Mouse (Mus musculus): Measurements from ENCODE around the gene Zfpl1.

Zfpl1 gene

DNA sequence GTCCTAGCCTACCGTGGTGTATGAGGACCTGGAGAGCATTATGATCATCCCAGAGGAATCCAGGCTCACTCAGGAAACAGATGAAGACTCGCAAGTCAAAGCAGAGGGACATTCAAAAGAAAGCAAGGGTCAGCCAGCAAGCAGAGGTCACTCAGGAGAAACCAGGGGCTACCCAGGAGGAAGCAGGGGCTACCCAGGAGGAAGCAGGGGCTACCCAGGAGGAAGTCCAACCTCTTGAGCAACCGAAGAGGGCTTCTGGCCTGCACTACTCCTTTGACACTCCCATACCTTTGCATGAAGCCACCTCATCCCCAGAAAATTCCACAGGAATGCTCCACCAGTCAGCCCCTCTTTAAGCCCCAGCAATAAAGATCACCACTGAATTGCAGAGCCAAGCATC lies 13.1 kb upstream of the Zfpl1 start:
- DNase-seq = no peak

GRCm38 (mm10) chr19:6094119-6094518 lies 9.4 kb upstream of the Zfpl1 start, which contains the start of gene AC131692.1:
Gene AC131692.1, plus strand, starts transcription at chr19:6094419.
- DNase-seq = no peak

GRCm38 (mm10) chr19:6088841-6089240 lies 4.1 kb upstream of the Zfpl1 start:
- DNase-seq = no peak

DNA sequence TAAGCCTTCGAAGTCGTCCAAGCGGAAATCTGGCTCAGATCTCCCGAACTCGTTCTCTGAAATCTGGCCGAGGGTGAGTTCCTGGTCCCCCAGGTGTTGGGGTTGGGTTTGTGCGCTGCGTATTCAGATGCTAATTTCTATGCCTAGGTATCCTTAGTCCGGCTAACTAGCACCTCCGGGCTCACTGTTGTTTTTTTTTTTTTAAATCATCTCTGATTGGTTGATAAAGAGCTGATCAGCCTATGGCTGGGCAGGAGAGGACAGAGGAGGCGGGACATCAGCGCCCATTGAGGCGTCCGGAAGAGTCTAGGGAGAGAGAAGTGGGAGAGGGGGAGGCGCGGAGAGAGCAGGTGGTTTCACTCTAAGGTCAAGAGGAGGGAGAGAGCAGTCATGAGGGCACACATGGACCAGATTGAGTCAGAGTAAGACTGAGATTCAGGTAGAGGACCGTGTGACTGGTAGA lies 692 bp upstream of the Zfpl1 start:
- DNase-seq = no peak

- no peak for DNase-seq
These were observed 2.6 kb downstream of the Zfpl1 start, which contains the start of gene Gm28374 for GRCm38 (mm10) chr19:6082156-6082555. Gene Gm28374, minus strand, starts transcription at chr19:6082256.

GRCm38 (mm10) chr19:6079983-6080480 lies 4.7 kb downstream of the Zfpl1 start, which contains the start of gene Tmem262:
Gene Tmem262, plus strand, starts transcription at chr19:6080033.
- no peak for DNase-seq

DNA sequence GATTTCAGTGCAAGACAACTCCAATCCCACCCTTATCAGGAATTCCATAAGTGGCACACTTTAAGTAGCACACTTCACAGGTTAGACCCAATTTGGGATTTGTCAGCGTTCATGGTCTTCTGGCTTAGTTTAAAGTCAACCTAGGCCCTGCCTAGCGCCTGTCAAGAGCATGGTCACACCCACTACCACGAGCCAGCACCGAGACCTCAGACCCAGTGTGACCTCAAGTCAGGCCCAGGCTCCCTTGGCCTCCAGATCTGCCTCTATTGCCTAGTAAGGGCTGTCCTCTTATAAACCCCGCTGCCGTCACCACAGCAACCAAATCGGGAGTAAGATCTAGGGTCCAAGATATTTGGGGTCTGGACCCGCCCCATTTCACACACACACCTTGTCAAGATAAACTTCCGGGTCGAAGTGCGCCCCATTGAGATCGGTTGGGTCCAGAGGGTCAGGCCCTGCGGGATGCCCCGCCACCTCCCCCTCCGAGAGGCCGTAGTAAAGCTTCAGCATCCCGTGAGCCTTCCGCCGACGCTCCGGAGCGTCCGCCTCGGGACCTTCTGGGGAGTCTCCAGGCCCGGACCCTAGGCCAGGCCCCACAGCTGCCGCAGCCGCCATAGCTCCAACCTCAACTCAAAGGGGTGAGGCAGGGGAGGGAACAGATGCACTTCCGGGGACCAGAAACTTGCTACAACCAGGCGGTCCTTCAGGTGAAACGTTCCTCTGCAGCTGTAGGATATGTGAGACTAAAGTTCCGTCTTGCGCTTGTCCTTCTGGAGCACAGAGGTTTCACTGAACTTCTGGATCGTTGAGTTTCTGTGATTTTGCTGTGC lies 8.0 kb downstream of the Zfpl1 start, which contains the start of gene Vps51:
Gene Vps51, minus strand, starts transcription at position 668 of the 830 bp plus-strand sequence.
- DNase-seq = peak; percentile 84 to 92

- DNase-seq = no peak
These were observed 10.9 kb downstream of the Zfpl1 start for GRCm38 (mm10) chr19:6073889-6074288.

DNA sequence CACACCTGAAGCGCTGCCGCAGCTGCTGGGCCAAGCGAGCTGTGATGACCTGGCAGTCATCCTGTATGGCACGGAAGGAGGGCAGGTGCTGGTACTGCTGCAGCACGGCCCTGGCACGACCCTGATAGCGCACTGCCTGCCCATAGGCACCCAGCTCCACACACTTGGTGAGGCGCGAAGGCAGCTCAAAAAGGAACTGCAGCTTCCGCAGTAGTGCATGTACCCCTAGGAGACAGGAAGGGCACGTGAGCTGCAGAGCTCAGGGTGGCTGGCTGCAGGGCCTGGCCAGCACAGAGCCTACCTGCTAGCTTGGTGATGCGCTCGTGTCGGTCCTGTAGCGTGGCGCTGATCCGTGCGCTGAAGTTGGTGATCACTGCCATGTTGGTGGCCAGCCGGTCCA lies 13.5 kb downstream of the Zfpl1 start:
- DNase-seq = no peak

- no peak for DNase-seq
These were observed 14.0 kb downstream of the Zfpl1 start for GRCm38 (mm10) chr19:6070571-6071250.

- no peak for DNase-seq
These were observed 14.9 kb downstream of the Zfpl1 start for GRCm38 (mm10) chr19:6069851-6070250.

DNA sequence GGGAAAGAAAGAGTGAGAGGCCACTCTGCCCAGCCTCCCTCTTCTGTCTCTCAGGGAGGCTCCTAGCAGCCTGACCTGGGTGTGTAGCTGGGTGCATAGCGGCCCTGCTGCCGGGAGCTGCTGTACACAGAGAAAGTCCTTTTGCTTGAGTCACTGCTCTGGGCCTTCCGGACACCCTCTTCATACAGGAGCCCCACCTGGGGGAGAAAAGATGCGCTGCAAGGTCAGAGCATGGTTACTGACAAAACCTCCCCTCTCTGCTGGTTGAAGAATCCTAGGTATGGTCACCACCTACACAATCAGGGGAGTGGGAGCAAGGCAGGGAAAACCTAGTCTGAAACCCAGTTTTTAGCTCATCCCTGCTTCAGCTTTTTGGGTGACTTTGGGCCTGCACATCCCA lies 15.8 kb downstream of the Zfpl1 start:
- DNase-seq = no peak

DNA sequence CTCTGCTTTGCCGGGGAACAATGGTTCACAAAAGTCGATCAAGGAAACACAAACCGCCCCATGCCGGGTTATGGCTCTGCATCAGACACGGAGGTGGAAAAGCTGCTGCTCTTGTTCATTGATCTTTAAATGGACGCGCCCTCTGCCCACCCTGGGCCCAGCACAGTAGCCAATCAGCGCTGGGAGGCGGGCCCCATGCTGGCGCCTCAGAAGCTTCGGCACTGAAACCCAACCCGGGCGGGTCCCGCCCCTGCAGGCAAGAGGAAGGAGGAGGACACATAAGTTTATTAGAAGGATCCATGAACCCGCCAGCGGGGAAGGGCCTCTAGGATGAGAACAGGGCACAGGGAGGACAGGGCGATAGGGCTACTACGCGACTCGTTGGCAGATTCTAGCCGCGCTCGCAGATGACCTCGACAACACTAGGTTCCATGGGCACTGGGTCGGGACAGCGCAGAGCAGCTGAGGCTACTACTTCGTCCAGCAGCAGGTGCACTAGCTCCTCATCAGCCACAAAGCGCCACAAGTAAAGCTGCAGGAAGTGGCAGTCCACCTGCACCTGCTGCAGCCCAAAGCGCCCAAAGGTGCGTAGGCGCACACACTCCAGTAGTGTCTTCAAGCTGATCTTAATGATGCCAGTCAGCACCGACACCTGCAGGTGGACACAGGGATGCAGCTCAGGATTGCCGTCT lies 16.9 kb downstream of the Zfpl1 start, which contains the start of gene Tm7sf2:
Gene Tm7sf2, minus strand, starts transcription at position 650 of the 692 bp plus-strand sequence.
- DNase-seq = peak; percentile 78 to 86

- DNase-seq = peak; percentile 91 to 92
These were observed 17.6 kb downstream of the Zfpl1 start for GRCm38 (mm10) chr19:6067011-6067723.

GRCm38 (mm10) chr19:6066571-6066970 lies 18.2 kb downstream of the Zfpl1 start:
- DNase-seq = no peak

- no peak for DNase-seq
These were observed 21.7 kb downstream of the Zfpl1 start for GRCm38 (mm10) chr19:6063081-6063480.

DNA sequence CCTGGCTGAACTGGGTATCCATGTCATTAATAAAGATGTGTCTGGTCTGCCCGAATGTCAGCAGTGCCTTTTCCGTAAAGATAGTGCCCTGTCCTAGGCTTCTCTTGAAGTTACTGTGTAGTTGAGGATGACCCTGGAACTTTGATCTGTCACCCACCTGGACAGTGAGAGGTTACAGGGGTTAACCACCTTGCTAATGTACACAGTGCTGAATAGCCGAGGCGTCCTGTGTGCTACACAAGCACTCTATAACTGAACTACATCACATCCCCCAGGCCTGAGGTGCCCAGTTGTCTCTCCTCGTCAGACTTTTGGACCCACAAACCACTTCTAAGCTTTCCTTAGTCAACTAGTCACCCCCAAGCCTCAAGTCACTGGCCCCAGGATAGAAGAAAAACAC lies 22.3 kb downstream of the Zfpl1 start:
- DNase-seq = no peak

DNA sequence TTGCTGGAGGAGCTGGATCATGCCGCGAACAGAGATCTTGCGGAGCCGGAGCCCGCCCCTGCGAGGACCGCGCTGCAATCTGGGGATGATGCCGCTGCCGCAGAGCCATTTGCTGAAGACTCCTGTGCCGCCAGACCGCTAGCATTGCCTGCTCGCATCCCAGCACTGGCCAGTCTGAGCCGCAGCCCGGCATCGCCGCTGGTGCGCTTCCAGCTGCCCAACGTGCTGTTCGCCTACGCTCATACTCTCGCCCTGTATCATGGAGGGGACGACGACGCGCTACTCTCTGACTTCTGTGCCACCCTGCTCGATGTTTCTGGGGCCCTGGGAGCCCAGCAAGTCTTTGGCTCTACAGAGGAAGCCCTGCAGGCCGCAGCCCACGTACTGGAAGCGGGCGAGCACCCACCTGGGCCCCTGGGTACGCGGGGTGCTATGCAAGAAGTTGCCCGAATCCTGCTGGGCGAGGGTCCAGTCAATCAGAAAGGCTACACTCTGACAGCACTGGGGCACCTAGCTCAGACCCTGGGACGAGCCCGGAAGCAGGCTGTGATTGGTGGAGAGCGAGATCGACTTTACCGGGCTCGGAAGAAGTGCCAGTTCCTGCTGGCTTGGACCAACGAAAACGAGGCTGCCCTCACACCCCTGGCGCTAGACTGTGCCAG lies 23.0 kb downstream of the Zfpl1 start:
- peak; percentile 41 to 49 for DNase-seq

DNA sequence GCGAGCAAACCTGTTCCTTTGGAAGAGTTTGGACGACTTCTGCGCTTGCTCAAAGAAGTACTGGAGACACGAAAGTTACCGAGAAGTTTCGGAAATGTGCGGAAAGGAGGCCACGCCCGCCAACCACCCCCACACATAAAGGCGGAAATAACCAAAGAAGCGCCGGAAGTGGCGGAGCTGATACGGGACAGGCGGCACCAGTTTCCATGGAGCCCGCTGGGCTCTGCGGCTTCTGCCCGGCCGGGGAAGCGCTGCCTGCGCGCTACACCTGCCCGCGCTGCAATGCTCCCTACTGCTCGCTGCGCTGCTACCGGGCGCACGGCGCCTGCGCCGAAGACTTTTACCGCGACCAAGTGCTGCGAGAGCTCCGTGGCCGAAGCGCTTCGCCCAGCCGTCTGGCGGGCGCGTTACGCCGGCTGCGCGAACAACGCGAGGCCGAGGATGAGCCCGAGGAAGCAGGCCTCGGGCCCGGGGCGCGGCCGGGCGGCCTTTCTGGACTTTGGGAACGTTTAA lies 23.7 kb downstream of the Zfpl1 start, which contains the start of gene Znhit2:
Gene Znhit2, plus strand, starts transcription at position 172 of the 513 bp plus-strand sequence.
- DNase-seq = peak; percentile 89 to 92

- no peak for DNase-seq
These were observed 25.8 kb downstream of the Zfpl1 start for GRCm38 (mm10) chr19:6058966-6059365.

DNA sequence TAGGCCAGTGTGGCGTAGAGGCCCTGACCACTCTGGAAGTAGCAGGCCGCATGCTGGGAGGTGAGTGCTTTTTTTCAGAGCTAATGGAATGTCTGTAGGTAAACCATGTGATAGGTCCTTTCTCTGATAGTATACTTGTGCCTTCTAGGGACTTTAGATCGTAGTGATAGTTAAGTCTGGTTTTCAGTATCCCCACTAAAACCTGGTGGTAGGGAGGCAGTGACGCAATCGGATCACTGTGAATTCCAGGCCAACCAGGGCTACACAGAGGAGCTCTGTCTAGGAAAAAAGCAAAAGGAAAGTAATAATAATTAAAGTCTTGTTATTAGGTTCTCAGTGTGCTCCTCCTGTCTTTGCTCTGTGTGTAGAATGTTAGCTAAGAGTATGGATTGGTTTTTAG lies 26.2 kb downstream of the Zfpl1 start:
- no peak for DNase-seq
